8 mouse cellular contexts compared by ENCODE assay signal in genomic region chr19:6384128-6384527, GRCm38 (mm10). TPM values are rescaled to one million over a fixed set of nuclear protein-coding genes. Genes with fewer than 3 reads are reported as not detected.
A peak's percentile ranks its signal among the peaks of the same experiment; 100 is the strongest.
DNase-seq lines count a peak whose midpoint lies in the region; ATAC-seq and TF ChIP-seq lines count a peak whose summit lies in the region.

TSS of gene Pygm (plus strand) at chr19:6384399.

- H3K27me3 ChIP-seq in midbrain, embryonic 10.5 days (ENCODE audit: low read depth, poor library complexity, severe bottlenecking), result peaks cover 23% of the 10 kb centered on the region
- H3K27me3 ChIP-seq in midbrain, embryonic 16.5 days (ENCODE audit: control insufficient read depth, insufficient read depth, low read depth, low read length), result no peaks in the 10 kb centered on the region
- 0 out of 2 replicates have a peak, but pooled peaks cover 4% of the 10 kb centered on the region for H3K27me3 ChIP-seq in embryonic facial prominence, embryonic 15.5 days

- no peak for TF ChIP-seq CTCF in lung, adult 2 months (IDR thresholded peaks at IDR 0.05; ENCODE audit: insufficient read depth, low read length)

- WGBS in midbrain, embryonic 10.5 days, result 20% methylated on average over 7 of the region's 7 CpGs
- WGBS in midbrain, embryonic 16.5 days, result 10% methylated on average over 7 of the region's 7 CpGs
- WGBS in embryonic facial prominence, embryonic 15.5 days, result 18% methylated on average over 7 of the region's 7 CpGs
- 13% methylated on average over 7 of the region's 7 CpGs for WGBS in lung, adult 2 months

- intact Hi-C loops in heart, postnatal 14 days (cut with DNase I), result no loop called here

- peak; percentile 80; the same call in 1 of the 2 replicates for TF ChIP-seq POLR2A in lung, adult 2 months (IDR thresholded peaks at IDR 0.05; ENCODE audit: borderline replicate concordance, extremely low read depth, low read depth, low read length)

- peaks cover 20% of the 10 kb centered on the region for H3K36me3 ChIP-seq in midbrain, embryonic 10.5 days
- H3K36me3 ChIP-seq in midbrain, embryonic 16.5 days (ENCODE audit: control insufficient read depth, insufficient read depth, low read length), result no peaks in the 10 kb centered on the region
- H3K36me3 ChIP-seq in embryonic facial prominence, embryonic 15.5 days, result peaks cover 3% of the 10 kb centered on the region

- H3K4me2 ChIP-seq in midbrain, embryonic 16.5 days (ENCODE audit: low read length), result no peak within 1 kb of the TSS
- 0 out of 2 replicates have a peak within 1 kb of the TSS, but pooled peaks have one; percentile 3 for H3K4me2 ChIP-seq in embryonic facial prominence, embryonic 15.5 days (replicated peaks)

- no peak for ATAC-seq in midbrain, embryonic 16.5 days
- peak; percentile 61; the same call in 1 of the 2 replicates for ATAC-seq in embryonic facial prominence, embryonic 15.5 days (ENCODE audit: insufficient number of reproducible peaks, low FRiP score, low TSS enrichment, low read depth)

- H3K27ac ChIP-seq in midbrain, embryonic 10.5 days (replicated peaks), result peak within 1 kb of the TSS; percentile 64
- H3K27ac ChIP-seq in midbrain, embryonic 16.5 days (ENCODE audit: low read length), result no peak within 1 kb of the TSS
- peak within 1 kb of the TSS; percentile 60 for H3K27ac ChIP-seq in embryonic facial prominence, embryonic 15.5 days (replicated peaks)

- no peaks in the 10 kb centered on the region for H3K9me3 ChIP-seq in midbrain, embryonic 10.5 days (replicated peaks)
- no peaks in the 10 kb centered on the region for H3K9me3 ChIP-seq in midbrain, embryonic 16.5 days (replicated peaks; ENCODE audit: control insufficient read depth, low read length, poor library complexity, severe bottlenecking)
- no peaks in the 10 kb centered on the region for H3K9me3 ChIP-seq in embryonic facial prominence, embryonic 15.5 days (replicated peaks)

- H3K4me1 ChIP-seq in midbrain, embryonic 10.5 days, result peaks cover 39% of the 10 kb centered on the region
- H3K4me1 ChIP-seq in midbrain, embryonic 16.5 days (ENCODE audit: control insufficient read depth, insufficient read depth, low read length), result no peaks in the 10 kb centered on the region; the same call in 1 of the 2 replicates
- peaks cover 25% of the 10 kb centered on the region for H3K4me1 ChIP-seq in embryonic facial prominence, embryonic 15.5 days
- H3K4me1 ChIP-seq in lung, adult 2 months (ENCODE audit: control insufficient read depth, insufficient read depth, low read length), result peaks cover 8% of the 10 kb centered on the region

- no peak within 1 kb of the TSS; the same call in 1 of the 2 replicates for H3K9ac ChIP-seq in midbrain, embryonic 16.5 days (ENCODE audit: low read depth, low read length)
- H3K9ac ChIP-seq in embryonic facial prominence, embryonic 15.5 days, result no peak within 1 kb of the TSS

- no peak for DNase-seq in midbrain, embryonic 10.5 days (ENCODE audit: low spot score)
- peak; percentile 89 to 93 for DNase-seq in heart, postnatal 14 days
- DNase-seq in kidney, postnatal 36 days, result peak; percentile 70 to 78
- peak; percentile 40 for DNase-seq in lung, adult 2 months
- DNase-seq in retina, postnatal 7 days (ENCODE audit: low read depth, low spot score), result peak; percentile 58
- DNase-seq in yolk sac, embryonic 10.5 days (ENCODE audit: low spot score), result no peak

- H3K4me3 ChIP-seq in midbrain, embryonic 10.5 days, result peak within 1 kb of the TSS; percentile 0; the same call in 1 of the 2 replicates
- H3K4me3 ChIP-seq in midbrain, embryonic 16.5 days (ENCODE audit: low read depth, low read length), result no peak within 1 kb of the TSS
- H3K4me3 ChIP-seq in embryonic facial prominence, embryonic 15.5 days (replicated peaks), result 0 out of 2 replicates have a peak within 1 kb of the TSS, but pooled peaks have one; percentile 1
- H3K4me3 ChIP-seq in lung, adult 2 months (replicated peaks; ENCODE audit: extremely low read depth, low read depth, low read length), result peak within 1 kb of the TSS; percentile 42

RNA-seq across cellular contexts. Expression of gene Pygm, which starts in this region (rescaled TPM):
- polyA plus RNA-seq in midbrain, embryonic 10.5 days (2016; fragmentation: Nextera tagmentation; extraction: Ambion mirVana), result 2.1 and 2.7 TPM in 2 replicates
- polyA plus RNA-seq in midbrain, embryonic 16.5 days (2015; fragmentation: Nextera tagmentation; extraction: Ambion mirVana), result 7.3 and 7.5 TPM in 2 replicates
- polyA plus RNA-seq in embryonic facial prominence, embryonic 15.5 days (2015; fragmentation: Nextera tagmentation; extraction: Ambion mirVana), result 35.6 and 38.9 TPM in 2 replicates
- 100 to 1,000 TPM; 824 to 866 TPM for total RNA-seq in heart, postnatal 14 days (2021)
- 32.8 and 135 TPM in 2 replicates for polyA plus RNA-seq in lung, adult 2 months (2012; rRNA removed)

Comparison
In these comparisons a context has a peak if more than half of its experiments do, and no peak if none do; other contexts are left out.
1. DNase-seq: peak in heart, postnatal 14 days (2 of 2), kidney, postnatal 36 days (2 of 2), lung, adult 2 months (single experiment) and retina, postnatal 7 days (single experiment); none in midbrain, embryonic 10.5 days (single experiment) and yolk sac, embryonic 10.5 days (single experiment).